Mouse (Mus musculus) CD8-positive naive resting alpha-beta T cell, adult 57 days (primary cell): ENCODE data around the gene Zmym5. TPM values are rescaled to one million over a fixed set of nuclear protein-coding genes. Genes with fewer than 3 reads are reported as not detected.

ENCODE experiments used
- total RNA-seq: library from RNA; stranded (reverse); gene quantifications from one replicate; pipeline ENCODE4 v1.2.4, GENCODE M21; 2023

Gene Zmym5
- 54.8 TPM for total RNA-seq

DNA sequence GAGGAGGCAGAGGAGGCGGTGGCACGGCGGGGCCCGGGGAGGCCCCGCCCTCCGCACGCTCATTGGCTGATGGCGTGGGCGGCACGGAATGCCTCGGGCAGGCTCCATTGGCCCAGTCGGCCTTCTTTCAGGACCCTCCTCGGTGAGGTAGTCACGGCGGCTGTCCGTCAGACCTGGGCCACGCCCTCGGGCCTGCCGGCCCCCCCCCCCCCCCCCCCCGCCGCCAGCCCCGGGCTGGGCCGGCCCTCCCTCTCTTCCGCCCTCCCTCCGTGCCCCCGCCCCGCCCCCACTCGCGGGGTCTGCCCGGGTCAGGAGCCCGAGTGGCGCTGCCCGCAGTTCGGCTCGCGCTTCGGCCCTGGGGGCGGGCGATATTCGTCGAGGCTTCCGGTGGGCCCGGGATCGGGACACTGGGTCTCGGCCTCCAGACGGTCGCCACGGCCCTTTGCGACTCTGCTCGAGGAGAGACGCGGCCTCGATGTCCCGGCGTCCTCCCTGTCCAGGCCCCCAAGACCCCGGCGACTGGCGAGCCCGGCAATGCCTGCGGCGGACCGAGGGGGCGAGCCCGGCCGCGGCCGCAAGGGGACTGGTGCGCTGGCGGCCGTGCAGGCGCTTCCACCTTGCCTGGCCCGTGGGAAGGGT lies at the start of gene Zmym5:
TSS of gene Zmym5 (minus strand) at position 16 of the 639 bp plus-strand sequence.

DNA sequence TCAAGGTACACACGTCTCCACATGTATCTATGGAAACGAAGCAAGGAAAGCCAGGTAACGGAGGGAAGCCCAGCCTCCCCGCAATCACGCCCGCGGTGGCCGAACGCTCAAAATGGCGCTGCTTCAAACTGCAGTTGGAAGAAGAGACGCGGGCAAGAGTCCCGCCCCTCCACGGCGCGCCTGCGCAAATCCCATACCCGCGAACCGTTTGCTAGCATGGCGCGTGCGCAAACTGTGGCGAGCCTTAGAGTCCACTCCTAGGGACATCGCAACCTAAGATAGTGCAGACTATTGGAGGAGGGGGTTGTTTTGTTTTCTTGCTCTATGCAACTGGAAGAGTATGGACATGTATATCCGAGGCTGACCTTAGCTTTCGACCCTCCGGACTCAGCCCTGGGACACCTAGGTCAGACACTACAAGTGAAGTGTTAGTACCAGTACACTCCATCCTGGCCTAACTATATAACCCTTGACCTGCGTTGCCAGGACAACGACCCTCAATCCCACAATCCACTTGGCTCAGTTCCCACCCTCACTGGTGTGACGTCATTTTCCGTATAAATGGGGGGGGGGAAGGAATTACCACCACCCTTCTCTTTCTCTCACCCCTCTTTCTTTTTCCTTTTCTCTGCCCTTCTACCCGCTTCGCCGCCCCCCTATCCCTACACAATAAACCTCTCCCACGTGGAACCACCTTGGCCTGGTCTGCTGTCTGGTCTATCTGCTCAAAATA lies 33.1 kb downstream of the Zmym5 start, which contains the start of gene Pspc1:
TSS of gene Pspc1 (minus strand) at position 117 of the 733 bp plus-strand sequence.

Other genes starting within 250 kb of the Zmym5 start
- gene Cenpj, start 236.3 kb downstream of the Zmym5 start, total RNA-seq, result 18.1 TPM
- gene Parp4, start 236.1 kb downstream of the Zmym5 start, total RNA-seq, result 67.4 TPM
- gene Mphosph8, start 143.5 kb downstream of the Zmym5 start, total RNA-seq, result 34.8 TPM
- gene Pspc1, start 33.4 kb downstream of the Zmym5 start, total RNA-seq, result 73.8 TPM
- gene Zmym2, start 74.9 kb upstream of the Zmym5 start, total RNA-seq, result 115 TPM
- gene Gja3, start 246.4 kb upstream of the Zmym5 start, total RNA-seq, result not detected